ENCODE assay signal across 28 mouse cellular contexts in genomic region chr8:110738591-110739195, GRCm38 (mm10). TPM values are rescaled to one million over a fixed set of nuclear protein-coding genes. Genes with fewer than 3 reads are reported as not detected.
DNase-seq lines count a peak whose midpoint lies in the region; ATAC-seq and TF ChIP-seq lines count a peak whose summit lies in the region.
"Had no signal": no experiment of that assay in that cellular context is flagged by ENCODE, and none has a peak within 500 bp of the region (broad histone marks: within the 10 kb centered on the region; RNA-seq: fewer than 3 reads in every experiment).

No protein-coding gene starts in this region.

- no peak for TF ChIP-seq CTCF in E14TG2a.4 (conservative IDR thresholded peaks at IDR 0.05; ENCODE audit: low read length)

- H3K27ac ChIP-seq in kidney, embryonic 15.5 days, result no peak overlapping the region
- H3K27ac ChIP-seq: embryonic facial prominence, embryonic 13.5 days; forebrain, embryonic 13.5 days; heart, embryonic 15.5 days; hindbrain, embryonic 14.5 days; kidney, postnatal 0 days; limb, embryonic 12.5 days had no signal

- H3K4me1 ChIP-seq in kidney, embryonic 15.5 days, result no peaks in the 10 kb centered on the region
- peaks cover 46% of the 10 kb centered on the region for H3K4me1 ChIP-seq in E14TG2a.4 (replicated peaks; ENCODE audit: low read depth, low read length)
- H3K4me1 ChIP-seq: embryonic facial prominence, embryonic 13.5 days; forebrain, embryonic 13.5 days; heart, embryonic 15.5 days; limb, embryonic 12.5 days had no signal

- H3K9ac ChIP-seq in kidney, embryonic 15.5 days, result no peak overlapping the region
- H3K9ac ChIP-seq: embryonic facial prominence, embryonic 13.5 days; forebrain, embryonic 13.5 days; heart, embryonic 15.5 days; hindbrain, embryonic 14.5 days; limb, embryonic 12.5 days; liver, postnatal 0 days had no signal

- peaks cover 79% of the 10 kb centered on the region for H3K36me3 ChIP-seq in kidney, embryonic 15.5 days
- H3K36me3 ChIP-seq in E14TG2a.4 (ENCODE audit: insufficient read depth, low read length), result peaks cover 5% of the 10 kb centered on the region; the same call in 1 of the 2 replicates
- H3K36me3 ChIP-seq: G1E had no signal

- no peak overlapping the region for H3K4me2 ChIP-seq in kidney, embryonic 15.5 days
- H3K4me2 ChIP-seq: embryonic facial prominence, embryonic 13.5 days; forebrain, embryonic 13.5 days; heart, embryonic 15.5 days; hindbrain, embryonic 14.5 days; limb, embryonic 12.5 days; liver, embryonic 11.5 days; midbrain, embryonic 11.5 days had no signal

- no peak overlapping the region for H3K4me3 ChIP-seq in kidney, embryonic 15.5 days (replicated peaks)
- H3K4me3 ChIP-seq in E14TG2a.4 (replicated peaks; ENCODE audit: low read length), result peak overlapping the region; percentile 77
- H3K4me3 ChIP-seq: embryonic facial prominence, embryonic 13.5 days; erythroblast, embryonic 14.5 days; forebrain, embryonic 13.5 days; heart, embryonic 15.5 days; limb, embryonic 12.5 days had no signal

- no peaks in the 10 kb centered on the region for H3K27me3 ChIP-seq in kidney, embryonic 15.5 days
- peaks cover 25% of the 10 kb centered on the region for H3K27me3 ChIP-seq in E14TG2a.4 (ENCODE audit: insufficient read depth, low read length)
- H3K27me3 ChIP-seq: embryonic facial prominence, embryonic 13.5 days; forebrain, embryonic 13.5 days; heart, embryonic 15.5 days; limb, embryonic 12.5 days; Patski had no signal

- WGBS in kidney, embryonic 15.5 days, result 91% methylated on average over 35 of the region's 35 CpGs

- no peaks in the 10 kb centered on the region for H3K9me3 ChIP-seq in kidney, embryonic 15.5 days (replicated peaks)
- H3K9me3 ChIP-seq in E14TG2a.4 (ENCODE audit: low read length), result no peaks in the 10 kb centered on the region
- H3K9me3 ChIP-seq: embryonic facial prominence, embryonic 13.5 days; forebrain, embryonic 13.5 days; G1E; heart, embryonic 15.5 days; limb, embryonic 12.5 days had no signal

- no peak for ATAC-seq in cerebellum, adult (ENCODE audit: insufficient number of reproducible peaks, low FRiP score, low TSS enrichment)
- ATAC-seq in kidney, embryonic 15.5 days (replicated peaks; ENCODE audit: low FRiP score), result no peak
- ATAC-seq: forebrain, embryonic 13.5 days; inflammation-experienced regulatory T-cells, adult 6 months; liver, postnatal 0 days; lung, postnatal 0 days; Patski had no signal

- peak; percentile 46 for DNase-seq in cerebellum, adult 11-12 months
- peak; percentile 24 for DNase-seq in kidney, postnatal 10 days
- DNase-seq in cerebellum, adult 9-11 months, result peak; percentile 48
- no peak for DNase-seq in embryo, embryonic 11 days
- DNase-seq: adrenal gland, adult 2 months; gastrocnemius, postnatal 25 days; heart, postnatal 4 days; kidney, adult 18-20 months; liver, postnatal 0 days; right cerebral cortex, postnatal 4 days; thymus, adult 18-20 months; thymus, postnatal 36 days had no signal

RNA-seq across cellular contexts. Expression of gene Mtss1l, which starts 17.4 kb away (rescaled TPM):
- polyA plus RNA-seq in kidney, embryonic 15.5 days (2015; fragmentation: Nextera tagmentation; extraction: Ambion mirVana), result 8.3 and 8.4 TPM in 2 replicates
